Mouse (Mus musculus): ENCODE results near the gene Gm10256.
"Not testable (repeated sequence)": the region's sequence is repeated elsewhere in the genome, so short reads cannot be mapped to it uniquely, and the experiment has no call there.

Gm10256 gene

GRCm38 (mm10) chrY:2830380-2830779 lies at the start of gene Gm10256, which contains the start of gene Rbmy:
Gene Gm10256, plus strand, starts transcription at chrY:2830699.
Gene Rbmy, plus strand, starts transcription at chrY:2830680.
- DNase-seq = not testable (repeated sequence)

GRCm38 (mm10) chrY:2796105-2796504 lies 34.4 kb upstream of the Gm10256 start, which contains the start of gene Gm4064:
Gene Gm4064, minus strand, starts transcription at chrY:2796205.
- DNase-seq = not testable (repeated sequence)

DNA sequence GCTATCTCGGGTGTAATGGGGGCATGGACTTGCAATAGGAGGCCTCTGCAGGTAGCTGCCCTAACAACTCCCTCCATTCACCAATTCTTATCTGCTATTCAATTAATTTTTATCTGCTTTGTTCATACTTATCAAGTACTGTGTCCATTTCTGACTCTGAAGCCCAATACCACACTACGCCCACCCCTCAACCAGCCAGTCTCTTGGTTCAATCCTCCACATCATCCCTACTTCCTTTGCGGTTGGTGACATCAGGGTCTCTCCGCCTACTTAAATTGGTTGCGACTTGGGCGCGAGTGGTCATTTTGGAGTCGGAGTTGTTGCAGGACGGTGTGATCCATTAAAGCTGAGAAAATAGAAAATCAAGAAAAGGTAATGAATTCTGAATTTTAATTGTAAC lies 70.2 kb downstream of the Gm10256 start, which contains the start of gene Gm10352:
Gene Gm10352, plus strand, starts transcription at position 301 of the 400 bp plus-strand sequence.
- DNase-seq = not testable (repeated sequence)
